Mouse (Mus musculus) cerebellum, postnatal 36 days (tissue): ENCODE data around the gene Syngr1.

Experiments used
- DNase-seq, 2 experiments: peaks; one replicate each; pipeline ENCODE4 v3.0.0; 2021 to 2022; ENCODE audit warnings: mixed read lengths in 2 of 2

The Syngr1 gene

DNA sequence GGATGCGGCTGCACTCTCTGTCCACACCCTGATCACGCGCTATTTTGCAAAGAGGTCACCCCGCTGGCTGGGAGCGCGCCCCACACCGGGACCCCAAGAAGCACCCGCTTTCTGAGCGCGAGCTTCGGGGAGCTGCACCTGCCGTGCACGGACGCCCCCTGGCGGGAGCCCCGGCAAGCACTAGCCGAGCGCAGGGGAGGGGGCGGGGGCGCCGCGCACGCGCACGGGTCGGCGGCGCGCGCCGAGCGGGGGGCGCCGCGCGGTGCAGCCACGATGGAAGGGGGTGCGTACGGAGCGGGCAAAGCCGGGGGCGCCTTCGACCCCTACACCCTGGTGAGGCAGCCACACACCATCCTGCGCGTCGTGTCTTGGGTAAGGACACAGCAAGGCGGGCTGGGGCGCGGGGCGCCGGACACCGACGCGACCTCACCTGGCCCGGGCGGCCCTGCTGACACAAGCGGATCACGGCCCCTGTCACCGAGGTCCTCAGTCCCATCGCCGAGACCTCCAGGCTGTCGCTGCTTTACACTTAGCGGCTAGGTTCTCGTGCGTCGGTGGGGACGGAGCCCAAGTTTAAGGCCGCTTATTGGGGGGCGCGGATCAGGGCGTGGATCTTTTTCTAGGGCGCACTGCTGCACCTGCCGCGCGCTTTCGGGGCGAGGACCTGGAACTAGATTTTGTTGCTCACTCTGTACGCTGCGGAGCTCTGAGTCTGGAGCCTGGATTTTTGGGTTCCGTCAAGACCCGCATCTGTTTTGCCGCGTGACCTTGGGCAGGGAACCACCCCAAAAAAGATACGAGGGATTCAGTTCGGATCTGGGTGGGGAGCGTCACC is at the start of gene Syngr1, which contains the start of gene Rpl3:
TSS of gene Syngr1 (plus strand) at position 214 of the 835 bp plus-strand sequence.
TSS of gene Rpl3 (minus strand) at position 748 of the 835 bp plus-strand sequence.
- DNase-seq = peak; percentile 88 to 92

- DNase-seq = no peak
Measured at GRCm38 (mm10) chr15:80042152-80042551, 49.0 kb upstream of the Syngr1 start.

GRCm38 (mm10) chr15:80044249-80044648 is 46.9 kb upstream of the Syngr1 start:
- no peak for DNase-seq

- no peak for DNase-seq
Measured at GRCm38 (mm10) chr15:80045749-80046148, 45.4 kb upstream of the Syngr1 start.

DNA sequence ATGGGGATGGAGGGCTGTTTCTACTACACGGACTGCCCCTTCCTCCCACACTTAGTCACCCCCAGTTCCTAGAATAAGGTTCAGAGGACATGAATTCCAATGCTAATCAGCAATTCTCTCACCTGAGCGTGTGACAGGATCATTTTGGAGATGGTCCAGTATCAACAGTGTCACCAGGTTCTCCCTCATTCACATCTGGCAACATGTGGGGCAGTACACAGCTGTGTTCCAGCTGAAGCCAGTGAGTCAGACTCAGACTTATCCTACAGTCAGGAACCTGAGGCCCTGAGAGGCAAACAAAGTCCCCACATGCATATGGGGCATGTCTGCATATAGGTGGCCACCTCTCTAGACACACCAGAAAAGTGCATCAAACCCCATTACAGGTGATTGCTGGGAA is 43.9 kb upstream of the Syngr1 start:
- no peak for DNase-seq

- DNase-seq = no peak
Measured at GRCm38 (mm10) chr15:80047973-80048372, 43.2 kb upstream of the Syngr1 start.

GRCm38 (mm10) chr15:80050093-80050492 is 41.0 kb upstream of the Syngr1 start:
- DNase-seq = no peak

- DNase-seq = no peak
Measured at GRCm38 (mm10) chr15:80051092-80051761, 39.9 kb upstream of the Syngr1 start.

GRCm38 (mm10) chr15:80051782-80052181 is 39.4 kb upstream of the Syngr1 start:
- DNase-seq = no peak

- DNase-seq = no peak
Measured at GRCm38 (mm10) chr15:80053381-80054033, 37.6 kb upstream of the Syngr1 start.

GRCm38 (mm10) chr15:80054034-80054710 is 37.0 kb upstream of the Syngr1 start:
- DNase-seq = no peak

DNA sequence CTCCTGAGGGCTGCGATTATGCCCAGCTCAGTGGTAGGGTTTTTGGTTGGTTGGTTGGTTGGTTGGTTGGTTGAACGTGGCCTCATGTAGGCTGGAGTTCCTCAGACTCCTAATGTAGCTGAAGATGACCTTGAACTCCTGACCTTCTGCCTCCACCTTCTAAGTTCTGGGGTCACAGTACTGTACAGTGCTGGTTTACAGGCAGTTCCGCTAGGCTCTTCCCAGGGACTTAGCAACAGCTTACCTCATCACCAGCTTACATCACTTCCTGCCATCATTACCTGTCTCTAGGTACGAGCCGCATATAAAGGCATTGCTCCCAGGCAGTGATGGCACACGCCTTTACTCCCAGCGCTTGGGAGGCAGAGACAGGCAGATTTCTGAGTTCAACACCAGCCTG is 33.0 kb upstream of the Syngr1 start:
- DNase-seq = no peak

GRCm38 (mm10) chr15:80059606-80060005 is 31.5 kb upstream of the Syngr1 start:
- no peak for DNase-seq

DNA sequence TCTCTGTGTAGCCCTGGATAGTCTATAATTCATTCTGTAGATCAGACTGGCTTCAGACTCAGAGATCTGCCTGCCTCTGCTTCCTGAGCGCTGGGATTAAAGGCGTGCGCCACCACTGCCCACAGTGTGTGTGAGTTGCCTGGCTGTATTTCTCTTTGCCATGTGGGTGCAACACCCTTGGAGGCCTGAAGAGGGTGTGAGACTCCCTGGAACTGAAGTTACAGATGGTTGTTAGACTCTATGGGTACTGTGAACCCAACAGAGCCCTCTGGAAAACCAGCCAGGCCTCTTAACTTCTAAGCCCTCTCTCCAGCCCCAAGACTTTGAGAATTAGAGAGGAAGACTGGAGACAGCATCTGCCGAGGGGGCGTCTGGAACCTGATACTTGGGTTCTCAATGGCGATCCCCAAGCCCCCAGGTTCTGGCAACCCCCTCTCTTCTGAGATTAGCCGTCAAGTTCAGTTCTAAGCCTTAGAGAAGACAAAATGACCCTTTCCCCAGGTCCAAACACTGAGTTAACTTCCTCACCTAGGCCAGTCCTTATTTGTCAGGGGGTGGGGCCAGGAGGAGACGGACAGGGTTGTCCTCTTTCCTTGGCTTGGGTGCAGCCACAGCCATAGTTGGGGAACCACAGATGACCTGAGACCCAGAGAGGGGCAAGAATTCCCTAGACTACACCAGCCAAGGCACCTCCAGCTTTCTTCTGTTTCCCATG is 30.6 kb upstream of the Syngr1 start:
- no peak for DNase-seq

- DNase-seq = no peak
Measured at GRCm38 (mm10) chr15:80061071-80061550, 30.0 kb upstream of the Syngr1 start.

- no peak for DNase-seq
Measured at GRCm38 (mm10) chr15:80062339-80062738, 28.8 kb upstream of the Syngr1 start.

DNA sequence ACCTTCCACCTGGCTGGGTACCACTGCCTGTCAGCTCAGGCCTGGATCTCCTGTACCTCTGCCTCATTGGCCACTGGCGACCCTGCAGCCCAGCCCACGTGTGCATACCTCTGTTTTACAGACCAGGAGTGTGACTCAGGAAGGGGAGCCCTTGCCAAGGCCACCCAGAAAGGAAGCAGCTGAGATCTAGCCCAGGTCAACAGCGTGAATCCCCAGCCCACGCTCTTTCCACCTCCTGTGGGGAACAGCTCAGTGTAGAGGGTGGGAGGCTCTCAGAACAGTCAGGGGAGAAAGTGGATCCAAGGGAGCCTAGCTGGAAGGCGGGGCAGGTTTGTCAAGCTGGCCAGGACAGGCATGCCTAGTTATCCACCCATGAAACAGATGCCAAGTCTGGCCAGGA is 28.3 kb upstream of the Syngr1 start:
- no peak for DNase-seq

- no peak for DNase-seq
Measured at GRCm38 (mm10) chr15:80064965-80065364, 26.2 kb upstream of the Syngr1 start.

GRCm38 (mm10) chr15:80065414-80065813 is 25.7 kb upstream of the Syngr1 start:
- DNase-seq = no peak

DNA sequence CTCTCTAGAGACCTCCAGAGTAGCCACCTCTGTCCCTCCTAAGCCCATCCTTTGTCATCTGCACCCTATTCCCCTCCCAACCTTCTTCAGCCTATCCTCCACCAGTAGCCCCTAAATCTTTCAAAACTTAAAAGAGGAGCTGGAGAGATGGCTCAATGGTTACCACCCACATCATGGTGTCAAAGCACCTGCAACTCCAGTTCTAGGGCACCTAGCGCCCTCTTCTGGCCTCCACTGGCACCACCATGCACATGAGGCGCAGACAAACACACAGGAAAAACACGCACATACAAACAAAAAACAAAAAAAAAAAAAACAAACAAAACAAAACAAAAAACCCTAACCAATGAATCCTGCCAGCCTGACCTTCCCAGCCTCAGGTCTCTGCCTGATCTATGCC is 24.6 kb upstream of the Syngr1 start:
- no peak for DNase-seq

GRCm38 (mm10) chr15:80069171-80069570 is 22.0 kb upstream of the Syngr1 start:
- no peak for DNase-seq

GRCm38 (mm10) chr15:80070095-80070644 is 21.0 kb upstream of the Syngr1 start:
- no peak for DNase-seq
